Mouse (Mus musculus) embryo, embryonic 11 days (tissue): ENCODE measurements at regions not wholly inside any gene's neighbourhood (a gene's known extent, or its start where the extent isn't known, plus 50 kb on each side); places are given as distances from the start of the nearest gene placed in this dataset.
A peak's percentile ranks its signal among the peaks of the same experiment; 100 is the strongest.

Experiments
- DNase-seq: peaks from one replicate; pipeline ENCODE4 v3.0.0-alpha.2; 2015

DNA sequence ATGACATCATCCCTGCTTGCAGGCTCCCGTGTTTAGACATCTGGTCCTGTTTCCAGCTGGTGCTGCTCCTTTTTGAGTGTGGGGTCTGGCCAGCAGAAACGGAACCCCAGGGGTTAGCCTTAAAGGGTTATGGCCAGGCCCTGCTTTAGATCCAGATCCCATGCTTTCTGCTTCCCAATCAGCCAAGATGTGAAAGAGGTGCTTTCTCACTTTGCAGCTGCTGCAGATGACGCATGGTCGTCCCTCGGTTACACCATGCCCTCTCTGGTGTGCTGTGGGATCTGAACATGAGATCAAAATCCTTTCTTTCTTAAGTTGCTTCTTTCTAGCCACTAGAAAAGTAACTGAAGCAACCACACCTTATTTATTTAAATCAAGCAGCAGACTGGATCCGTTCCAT is 1399.1 kb upstream of the Lrrc6 start:
- DNase-seq, result no peak

- no peak for DNase-seq
Measured at GRCm38 (mm10) chr15:67898959-67899403, 1398.3 kb upstream of the Lrrc6 start.

DNA sequence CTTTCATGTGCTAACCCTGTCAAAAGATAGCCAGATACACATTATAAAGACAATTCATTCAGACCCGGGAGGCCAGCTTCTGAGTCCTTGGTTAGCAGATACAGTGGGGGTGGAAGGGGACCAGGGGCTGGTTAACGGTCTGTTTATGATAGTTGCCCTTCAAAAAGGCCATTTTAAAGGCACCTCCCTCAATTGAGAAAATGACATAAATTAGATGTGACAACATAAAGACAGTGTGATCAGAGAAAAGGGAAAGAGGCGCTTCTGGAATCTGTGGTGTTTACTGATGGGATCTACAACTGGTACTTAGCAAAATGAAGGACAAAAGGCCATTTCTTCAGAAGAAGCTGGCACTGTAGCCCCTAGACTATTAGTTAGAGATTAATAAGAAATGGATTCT is 1391.4 kb upstream of the Lrrc6 start:
- no peak for DNase-seq

- DNase-seq, result peak; percentile 46
Measured at GRCm38 (mm10) chr15:67890612-67891304, 1390.0 kb upstream of the Lrrc6 start.

- no peak for DNase-seq
Measured at GRCm38 (mm10) chr15:67888548-67888947, 1387.8 kb upstream of the Lrrc6 start.

GRCm38 (mm10) chr15:67855291-67855690 is 1354.6 kb upstream of the Lrrc6 start:
- DNase-seq, result no peak

- DNase-seq, result no peak
Measured at GRCm38 (mm10) chr15:67850118-67850517, 1349.4 kb upstream of the Lrrc6 start.

DNA sequence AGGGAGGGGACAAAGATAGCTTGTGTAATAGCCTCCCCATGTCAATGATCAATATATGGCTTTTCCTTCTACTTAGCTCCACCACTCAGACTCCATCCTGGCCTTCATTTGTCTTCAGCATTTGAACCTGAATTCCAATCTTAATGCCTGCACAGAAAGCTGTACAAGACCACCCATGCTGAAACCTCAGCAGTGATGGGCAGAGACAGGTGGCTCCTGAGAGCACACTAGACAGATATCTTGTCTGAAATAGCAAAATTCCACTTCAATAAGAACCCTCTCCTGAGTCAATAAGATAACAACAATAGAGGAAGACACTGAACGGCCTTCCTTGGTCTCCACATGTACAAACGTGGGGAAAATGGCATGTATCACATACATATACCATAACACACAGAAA is 1345.0 kb upstream of the Lrrc6 start:
- DNase-seq, result no peak

- DNase-seq, result no peak
Measured at GRCm38 (mm10) chr15:67840671-67841070, 1340.0 kb upstream of the Lrrc6 start.

DNA sequence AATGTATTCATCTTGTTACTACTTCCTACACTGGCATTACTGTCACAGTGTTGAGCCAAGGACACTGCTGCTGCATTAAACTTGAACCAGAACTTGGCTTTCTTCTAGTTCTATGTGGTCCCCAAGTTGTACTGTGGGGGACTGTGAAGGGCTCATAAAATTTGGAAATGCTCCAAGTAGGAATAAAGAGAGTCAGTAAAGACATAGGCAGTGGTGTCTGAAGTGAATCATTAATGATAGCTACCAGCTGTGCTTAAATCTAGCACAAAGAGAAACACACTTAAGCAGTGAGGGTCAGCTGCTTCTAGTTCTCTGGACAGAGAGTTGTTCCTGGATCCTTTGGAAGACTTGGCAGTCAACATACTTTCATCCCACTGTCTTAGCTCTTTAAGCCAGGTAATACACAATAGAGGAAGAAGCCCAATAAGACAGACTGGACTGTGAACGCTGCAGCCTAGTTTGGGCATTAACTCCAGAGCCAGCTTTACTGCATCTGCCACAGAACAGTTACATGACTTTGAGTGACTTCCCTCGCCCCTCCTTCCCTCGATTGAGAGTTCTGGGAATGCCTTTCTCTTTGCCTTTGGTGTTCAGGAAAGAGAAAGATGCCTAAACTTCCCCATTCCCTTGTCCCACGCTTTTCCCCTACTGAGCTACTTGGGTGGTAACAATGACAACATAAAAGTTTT is 1325.2 kb upstream of the Lrrc6 start:
- no peak for DNase-seq

DNA sequence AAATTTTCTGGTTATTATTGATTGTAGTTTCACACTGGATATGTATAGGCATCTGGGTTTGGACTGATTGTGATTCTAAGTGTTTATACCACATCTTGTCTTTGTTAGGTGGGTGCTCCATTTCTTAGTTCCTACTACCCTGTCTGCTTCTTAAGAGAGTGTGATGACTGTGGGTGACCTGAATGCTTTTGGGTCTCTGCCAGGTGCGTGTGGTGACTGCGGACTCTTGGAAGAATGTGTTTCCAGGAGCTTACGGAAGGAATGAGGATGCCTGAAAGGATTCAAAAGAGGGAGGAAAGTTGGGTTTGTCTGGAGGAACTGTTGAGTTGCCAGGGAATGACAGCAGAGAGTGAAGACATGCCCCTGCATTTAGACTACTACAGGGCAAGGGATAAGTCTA is 1322.5 kb upstream of the Lrrc6 start:
- no peak for DNase-seq

- DNase-seq, result no peak
Measured at GRCm38 (mm10) chr15:67799871-67800270, 1299.2 kb upstream of the Lrrc6 start.

DNA sequence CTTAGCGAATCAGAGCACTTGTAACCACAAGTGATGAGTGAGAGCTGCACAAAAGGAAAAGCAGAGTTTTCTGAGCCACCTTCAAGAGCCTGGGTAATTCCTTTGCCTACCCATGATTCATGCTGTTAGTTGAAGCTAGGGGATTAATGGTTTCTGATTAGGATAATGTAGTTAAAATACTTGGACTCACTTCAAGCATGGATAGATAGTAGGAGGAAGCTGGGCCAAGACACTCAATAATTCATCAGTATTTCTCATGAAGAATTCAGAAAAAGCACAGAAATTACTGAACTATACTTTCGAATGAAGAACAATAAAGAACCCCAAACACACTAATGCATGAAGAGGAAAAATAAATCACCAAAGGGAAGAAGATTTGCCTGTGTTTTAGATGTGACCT is 1294.9 kb upstream of the Lrrc6 start:
- no peak for DNase-seq

- DNase-seq, result no peak
Measured at GRCm38 (mm10) chr15:67792822-67793221, 1292.1 kb upstream of the Lrrc6 start.

DNA sequence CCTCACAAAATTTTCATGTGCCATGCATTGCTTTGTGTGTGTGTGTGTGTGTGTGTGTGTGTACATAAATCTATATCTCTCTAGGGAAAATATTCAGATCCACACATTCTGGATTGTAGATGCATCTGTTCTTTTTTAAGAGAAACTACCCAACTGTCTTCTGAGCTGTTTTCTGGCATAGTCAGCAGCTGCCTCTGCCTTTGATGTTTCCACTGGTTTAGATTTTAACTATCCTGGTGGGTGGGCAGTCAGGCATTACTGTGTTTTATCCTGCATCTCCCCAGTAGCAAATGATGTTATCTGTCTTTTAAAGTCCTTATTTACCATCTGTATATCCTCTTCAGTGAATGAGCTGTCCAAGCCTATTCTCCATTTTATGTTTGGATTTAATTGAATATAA is 1287.9 kb upstream of the Lrrc6 start:
- no peak for DNase-seq

GRCm38 (mm10) chr15:67785583-67785982 is 1284.9 kb upstream of the Lrrc6 start:
- no peak for DNase-seq

GRCm38 (mm10) chr15:67783754-67784153 is 1283.0 kb upstream of the Lrrc6 start:
- DNase-seq, result no peak

DNA sequence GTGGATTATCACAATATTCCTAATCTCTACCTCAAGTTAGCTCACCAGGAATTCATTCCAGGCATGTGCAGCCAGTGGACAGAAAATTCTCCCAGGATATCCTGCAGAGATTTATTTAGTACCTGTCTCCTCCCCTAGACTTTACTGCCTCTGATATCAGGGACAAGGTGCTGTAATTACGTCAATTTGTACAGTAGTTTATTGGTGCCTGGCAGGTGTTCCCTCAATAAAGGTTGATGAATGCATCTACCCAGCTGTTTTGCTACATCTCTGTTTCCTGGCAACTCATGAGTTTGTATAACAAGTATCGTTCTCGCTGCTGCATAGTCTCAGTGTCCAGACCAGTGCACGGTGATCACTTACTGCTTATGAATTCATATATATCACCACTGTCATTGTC is 1281.8 kb upstream of the Lrrc6 start:
- DNase-seq, result no peak

DNA sequence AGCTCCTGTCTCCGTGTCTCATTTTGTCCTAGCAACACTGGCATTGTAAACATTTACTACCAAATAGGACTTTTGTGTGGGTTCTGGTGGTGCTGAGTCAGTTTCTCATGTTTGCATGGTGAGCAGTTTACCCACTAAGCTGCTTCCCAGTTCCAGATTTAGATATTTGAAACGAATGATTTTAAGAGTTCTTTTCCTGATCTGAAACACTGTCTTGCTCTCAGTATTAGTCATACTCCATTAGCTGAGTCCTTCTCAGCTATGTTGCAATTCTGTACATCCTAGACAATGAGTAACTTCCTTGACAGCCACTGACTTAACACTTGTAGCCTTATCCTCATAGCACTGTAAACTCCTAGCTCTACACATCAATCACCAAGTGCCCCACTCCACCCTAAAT is 1280.1 kb upstream of the Lrrc6 start:
- no peak for DNase-seq

GRCm38 (mm10) chr15:67767624-67768023 is 1266.9 kb upstream of the Lrrc6 start:
- DNase-seq, result no peak

- DNase-seq, result no peak
Measured at GRCm38 (mm10) chr15:67759221-67759620, 1258.5 kb upstream of the Lrrc6 start.

- no peak for DNase-seq
Measured at GRCm38 (mm10) chr15:67750582-67750981, 1249.9 kb upstream of the Lrrc6 start.

DNA sequence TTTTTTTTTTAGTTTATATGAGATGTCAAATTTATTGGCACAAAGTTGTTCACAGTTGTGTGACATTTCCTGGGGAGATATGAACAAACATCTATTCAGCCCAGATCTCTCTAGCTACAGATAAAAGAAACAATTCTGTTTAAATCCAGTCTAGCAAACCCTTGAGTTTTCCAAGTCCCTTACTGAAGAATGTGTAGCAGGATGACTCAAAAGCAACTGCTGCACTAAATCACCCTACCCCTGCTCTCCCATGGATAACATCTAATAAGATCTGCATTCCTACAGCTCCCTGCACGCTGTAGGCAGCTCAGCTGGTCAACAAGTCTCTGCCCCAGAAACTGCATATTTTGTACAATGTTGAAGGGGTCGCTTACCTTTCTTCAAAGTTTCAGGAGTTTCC is 1242.6 kb upstream of the Lrrc6 start:
- DNase-seq, result peak; percentile 14

GRCm38 (mm10) chr15:67732988-67733387 is 1232.3 kb upstream of the Lrrc6 start:
- no peak for DNase-seq

- DNase-seq, result peak; percentile 13
Measured at GRCm38 (mm10) chr15:67729492-67729891, 1228.8 kb upstream of the Lrrc6 start.
